Mouse (Mus musculus): ENCODE measurements around the gene Rhot2.
"Not testable (repeated sequence)": the region's sequence is repeated elsewhere in the genome, so short reads cannot be mapped to it uniquely, and the experiment has no call there.

Rhot2 gene

DNA sequence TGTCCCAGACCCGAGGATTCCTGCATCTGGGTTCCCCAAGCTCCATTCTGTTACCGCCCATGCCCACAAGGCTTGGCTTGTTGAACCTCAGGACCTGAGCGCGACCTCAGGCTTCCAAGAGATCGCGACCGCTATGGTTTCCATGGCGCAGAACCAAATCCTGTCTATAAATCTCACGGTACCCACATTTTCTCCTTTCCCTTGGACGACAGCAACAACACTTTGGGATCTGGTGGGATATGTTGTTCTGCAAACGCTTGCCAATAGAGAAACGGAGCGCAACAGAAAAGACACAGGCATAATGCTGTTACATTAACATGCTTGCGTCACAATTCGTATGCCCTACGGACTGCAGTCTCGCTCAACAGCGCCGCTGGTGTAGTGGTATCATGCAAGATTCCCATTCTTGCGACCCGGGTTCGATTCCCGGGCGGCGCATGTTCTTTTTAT is 30.1 kb upstream of the Rhot2 start, which contains the start of gene Mettl26:
Mettl26 (plus strand) TSS at position 354 of the 450 bp plus-strand sequence.
- no peak for DNase-seq (ENCODE audit: extremely low read depth, low read depth, low spot score)

DNA sequence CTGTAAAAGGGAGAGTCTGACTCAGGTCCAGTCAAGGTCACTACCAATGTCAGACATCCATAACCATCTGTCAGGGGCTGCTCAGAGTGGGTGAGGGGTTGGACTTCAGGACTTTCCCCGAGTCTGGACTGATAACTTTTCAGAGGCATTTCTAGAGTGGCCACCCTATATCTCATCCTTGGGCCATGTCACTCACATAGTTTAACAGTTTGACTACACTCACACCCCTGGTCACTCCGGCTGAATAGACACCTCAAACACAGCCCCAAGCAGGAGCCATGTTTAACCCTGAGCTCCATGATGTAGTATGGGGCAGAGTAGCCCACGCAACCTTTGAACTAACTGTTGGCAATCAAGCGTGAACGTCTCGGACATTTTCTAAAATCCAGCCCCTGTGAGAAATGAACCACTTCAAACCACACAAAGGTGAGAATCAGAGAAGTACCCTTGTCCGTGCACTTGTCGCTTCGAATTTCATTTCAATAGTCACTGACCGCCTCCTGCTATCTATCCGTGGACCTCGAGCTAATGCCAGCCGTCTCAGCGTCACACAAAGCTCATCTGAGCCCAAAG is 29.6 kb upstream of the Rhot2 start:
- DNase-seq (ENCODE audit: extremely low read depth, low read depth, low spot score) = no peak

DNA sequence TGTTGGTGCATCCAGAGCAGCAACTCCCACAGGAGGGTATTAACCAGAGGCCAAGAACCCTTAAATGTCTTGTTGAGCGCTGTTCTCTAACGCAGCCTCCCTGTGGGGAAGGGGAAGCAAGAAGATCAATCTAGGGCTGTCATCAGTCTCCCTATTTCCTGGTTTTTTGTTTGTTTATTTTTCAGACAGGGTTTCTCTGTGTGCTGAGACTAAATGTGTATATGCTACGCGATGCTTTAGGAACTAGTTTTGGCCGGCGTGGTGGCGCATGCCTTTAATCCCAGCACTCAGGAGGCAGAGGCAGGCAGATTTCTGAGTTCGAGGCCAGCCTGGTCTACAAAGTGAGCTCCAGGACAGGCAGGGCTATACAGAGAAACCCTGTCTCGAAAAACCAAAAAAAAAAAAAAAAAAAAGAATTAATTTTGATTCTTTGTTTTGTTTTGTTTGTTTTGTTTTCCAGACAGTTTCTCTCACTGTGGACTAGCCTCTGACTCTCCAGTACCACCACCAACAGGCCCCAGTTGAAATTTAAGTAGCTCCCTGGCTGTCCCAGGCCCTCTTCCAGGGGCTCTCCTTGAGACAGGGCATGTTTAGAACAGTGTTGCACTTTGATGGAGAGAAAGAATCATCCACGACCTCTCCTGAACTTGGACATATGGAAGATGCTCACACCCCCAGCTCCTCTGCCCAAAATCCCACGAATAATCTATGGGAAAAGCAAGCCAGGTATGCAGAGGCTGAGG is 28.9 kb upstream of the Rhot2 start:
- no peak for DNase-seq (ENCODE audit: extremely low read depth, low read depth, low spot score)

DNA sequence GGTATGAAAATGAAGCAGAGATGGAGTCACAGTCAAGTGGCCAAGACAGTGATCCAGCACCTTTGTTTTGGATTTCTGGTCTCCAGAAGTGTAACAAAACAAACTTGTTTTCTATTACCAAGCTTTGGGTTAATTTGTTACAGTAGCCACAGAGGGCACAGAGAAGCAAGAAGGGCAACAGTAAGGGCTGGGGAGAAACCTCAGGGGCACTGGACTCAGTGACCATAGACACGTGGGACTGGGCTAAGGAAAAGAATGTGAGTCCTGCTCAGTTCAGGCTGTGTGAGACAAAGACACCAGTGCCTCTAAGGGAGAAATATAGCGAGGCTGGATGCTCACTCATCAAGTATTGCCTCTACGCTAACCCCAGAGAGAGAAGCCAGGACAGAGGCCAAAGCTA is 28.0 kb upstream of the Rhot2 start:
- DNase-seq (ENCODE audit: extremely low read depth, low read depth, low spot score) = no peak

DNA sequence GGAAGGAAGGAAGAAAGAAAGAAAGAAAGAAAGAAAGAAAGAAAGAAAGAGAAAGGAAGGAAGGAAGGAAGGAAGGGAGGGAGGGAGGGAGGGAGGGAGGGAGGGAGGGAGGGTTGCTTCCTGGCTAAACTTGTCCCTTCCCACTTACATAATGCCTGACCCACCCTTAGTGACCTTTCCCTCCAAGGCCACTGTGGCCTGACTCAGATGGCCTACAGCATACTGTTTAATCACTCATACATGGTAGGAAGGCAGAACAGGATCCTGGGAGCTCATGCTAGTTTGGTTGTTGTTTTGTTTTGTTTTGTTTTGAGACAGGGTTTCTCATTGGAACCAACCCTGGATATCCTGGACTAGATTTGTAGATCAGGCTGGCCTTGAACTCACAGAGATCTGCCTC is 26.9 kb upstream of the Rhot2 start:
- not testable (repeated sequence) for DNase-seq (ENCODE audit: extremely low read depth, low read depth, low spot score)

DNA sequence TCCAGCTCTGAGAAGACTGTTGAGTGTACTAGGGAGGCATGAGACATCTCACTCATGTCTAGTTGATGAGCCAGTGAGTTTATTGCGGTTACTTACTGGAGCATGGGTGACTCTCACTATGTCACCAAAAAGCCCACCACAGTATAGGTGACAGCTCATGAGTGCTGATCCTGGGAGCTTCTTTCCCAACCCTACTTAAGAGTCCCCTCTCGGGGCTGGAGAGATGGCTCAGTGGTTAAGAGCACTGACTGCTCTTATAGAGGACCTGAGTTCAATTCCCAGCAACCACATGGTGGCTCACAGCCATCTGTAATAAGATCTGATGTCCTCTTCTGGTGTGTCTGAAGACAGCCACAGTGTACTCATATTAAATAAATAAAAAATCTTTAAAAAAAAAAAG is 25.3 kb upstream of the Rhot2 start:
- DNase-seq (ENCODE audit: extremely low read depth, low read depth, low spot score) = no peak

DNA sequence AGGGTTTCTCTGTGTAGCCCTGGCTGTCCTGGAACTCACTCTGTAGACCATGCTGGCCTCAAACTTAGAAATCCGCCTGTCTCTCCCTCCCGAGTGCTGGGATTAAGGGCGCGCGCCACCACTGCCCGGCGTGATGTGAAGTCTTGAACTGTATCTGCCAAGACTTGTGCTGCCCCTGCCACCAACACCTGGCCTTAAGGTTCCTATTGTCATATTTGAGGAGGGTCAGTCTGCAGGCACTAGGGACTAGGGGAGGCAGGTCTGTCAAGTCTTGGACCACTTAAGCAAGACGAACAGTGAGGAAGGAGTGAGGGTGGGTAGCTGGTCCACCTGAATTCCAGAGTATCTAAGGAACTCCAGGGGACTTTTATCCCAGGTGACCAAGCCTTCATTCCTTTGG is 24.8 kb upstream of the Rhot2 start:
- DNase-seq (ENCODE audit: extremely low read depth, low read depth, low spot score) = no peak

DNA sequence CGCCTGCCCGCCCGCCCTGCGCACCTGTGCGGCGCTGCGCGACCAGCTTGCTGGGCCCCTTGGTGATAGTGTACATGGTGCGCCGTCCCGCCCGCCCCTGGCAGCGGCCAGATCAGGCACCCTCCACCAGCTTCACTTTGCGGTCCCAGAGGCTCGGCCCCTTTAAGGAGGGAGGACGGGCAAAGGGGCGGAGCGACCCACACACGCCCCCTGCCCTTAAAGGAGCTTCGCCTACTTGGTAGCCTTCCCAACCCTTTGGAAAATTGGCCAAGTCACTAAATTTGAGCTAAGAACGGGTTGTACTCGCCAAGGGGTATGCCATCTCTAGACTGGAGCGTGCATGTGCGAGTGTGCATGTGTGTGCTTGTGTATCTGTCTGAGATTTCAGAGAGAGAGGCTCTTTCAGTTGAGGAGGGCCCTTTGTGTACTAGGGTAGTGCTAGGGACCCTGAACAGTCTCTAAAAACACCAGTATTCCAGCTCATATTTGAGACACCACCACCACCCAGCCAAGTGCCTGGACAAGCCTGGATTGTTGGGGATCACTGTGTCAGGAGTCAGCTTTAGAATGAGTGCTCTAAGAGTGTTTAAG is 24.0 kb upstream of the Rhot2 start, which contains the start of gene Mcrip2:
Mcrip2 (minus strand) TSS at position 164 of the 591 bp plus-strand sequence.
- DNase-seq (ENCODE audit: extremely low read depth, low read depth, low spot score) = peak; percentile 94

DNA sequence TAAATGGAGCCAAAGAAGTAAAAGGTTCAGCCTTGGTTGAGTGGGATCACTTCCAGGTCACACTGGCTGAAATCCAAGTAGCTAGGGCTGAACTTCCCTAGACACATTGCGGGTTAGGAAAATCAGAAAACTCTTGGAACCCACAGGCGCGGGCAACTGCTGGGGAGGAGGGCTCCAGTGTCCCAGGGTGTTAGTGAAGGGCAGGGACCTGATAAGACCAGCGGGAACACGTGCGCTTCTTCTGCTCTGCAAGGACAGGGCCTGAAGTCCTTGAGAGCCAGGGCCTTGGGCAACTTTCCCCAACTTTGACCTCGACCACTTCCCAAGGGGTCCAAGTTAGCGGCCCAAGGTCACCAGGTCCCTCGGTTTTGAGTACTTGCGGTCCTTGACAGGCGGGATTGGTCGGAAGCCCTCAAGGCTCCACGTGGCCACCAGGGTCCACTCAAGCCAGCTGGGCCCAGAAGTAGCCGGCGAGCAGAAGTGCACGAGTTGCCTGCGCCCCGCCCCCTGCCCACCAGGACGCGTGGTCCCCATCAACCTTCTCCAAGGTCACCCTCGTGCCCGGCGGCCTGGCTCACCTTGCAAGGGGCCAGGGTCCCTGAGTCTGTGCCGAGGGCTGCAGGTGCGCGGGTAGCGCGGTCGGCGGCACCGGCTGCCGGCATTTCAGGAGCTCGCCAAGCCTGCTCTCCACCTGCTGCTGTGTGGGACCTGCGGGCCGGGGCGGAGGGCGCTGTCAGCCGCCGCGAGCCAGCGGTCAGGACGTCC is 23.4 kb upstream of the Rhot2 start:
- DNase-seq (ENCODE audit: extremely low read depth, low read depth, low spot score) = no peak

DNA sequence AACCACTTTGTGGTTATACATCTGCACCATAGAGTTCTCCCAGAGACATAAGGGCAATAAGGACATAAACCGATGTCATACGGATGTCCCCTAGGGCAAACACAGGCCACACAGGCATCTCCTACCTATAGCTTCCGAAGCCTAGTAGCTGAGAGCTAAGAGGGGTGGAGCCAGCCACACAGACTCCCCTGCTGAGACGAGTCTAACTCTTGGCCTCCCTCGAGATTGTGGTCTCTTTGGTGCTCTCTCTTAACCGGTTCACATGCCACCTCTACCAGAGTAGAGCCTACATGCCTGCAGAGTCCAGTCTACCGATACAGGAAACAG is 22.8 kb upstream of the Rhot2 start:
- no peak for DNase-seq (ENCODE audit: extremely low read depth, low read depth, low spot score)

DNA sequence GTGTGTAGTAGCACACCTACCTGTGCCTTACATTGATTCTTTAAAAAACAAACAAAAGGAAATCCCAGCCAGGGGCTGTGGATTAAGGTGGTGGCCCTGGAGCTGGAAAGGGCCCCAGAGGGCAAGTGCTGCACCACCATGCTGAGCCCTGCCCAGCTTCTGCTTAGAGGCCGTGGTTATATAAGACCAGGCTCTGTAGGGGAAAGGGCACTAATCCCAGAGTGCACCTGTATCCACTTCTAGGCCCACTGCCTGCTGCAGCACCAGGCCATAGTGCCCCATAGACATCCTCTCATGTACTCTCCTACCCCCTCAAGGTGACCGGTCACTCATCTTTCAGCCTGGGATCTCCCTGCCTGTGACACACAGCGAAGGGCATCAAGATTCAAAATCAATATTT is 21.5 kb upstream of the Rhot2 start:
- no peak for DNase-seq (ENCODE audit: extremely low read depth, low read depth, low spot score)

DNA sequence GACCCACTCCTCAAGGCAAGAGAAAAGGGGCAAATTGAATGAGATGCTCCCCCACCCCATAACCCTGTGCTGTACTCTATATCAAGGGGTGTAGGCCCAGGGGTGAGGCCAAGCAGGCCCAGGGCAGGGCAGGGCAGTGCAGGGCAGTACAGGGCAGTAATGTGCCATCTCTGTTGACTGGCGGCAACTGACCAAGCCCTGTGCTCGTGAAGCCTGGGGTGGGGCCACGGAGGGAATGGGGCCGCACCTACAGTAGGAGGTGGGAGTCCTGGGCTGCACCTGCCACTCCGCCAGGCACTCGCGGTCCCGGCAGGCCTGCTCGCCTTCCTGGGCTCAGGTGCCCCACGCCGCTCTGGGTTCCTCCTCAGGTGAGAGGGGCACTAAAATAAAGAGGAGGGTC is 20.6 kb upstream of the Rhot2 start:
- no peak for DNase-seq (ENCODE audit: extremely low read depth, low read depth, low spot score)

DNA sequence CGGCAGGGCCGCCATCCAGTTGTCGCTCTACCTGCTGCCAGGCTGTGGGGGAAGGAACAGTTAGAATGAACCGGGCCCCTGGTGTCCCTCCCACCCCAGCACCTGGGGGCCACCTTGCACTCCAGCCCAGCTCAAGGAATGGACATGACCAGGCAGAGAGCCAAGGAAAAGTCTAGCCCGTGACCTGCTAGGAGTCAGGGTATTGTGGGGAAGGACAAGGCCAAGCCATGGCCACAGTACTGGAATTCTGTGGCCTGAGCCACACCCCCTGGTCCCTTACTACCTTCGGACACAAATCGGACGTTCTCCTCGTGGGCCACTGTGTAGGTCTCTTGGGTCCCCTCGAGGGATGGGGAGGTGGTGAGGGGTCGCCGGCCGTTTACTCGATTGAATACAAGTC is 19.7 kb upstream of the Rhot2 start:
- no peak for DNase-seq (ENCODE audit: extremely low read depth, low read depth, low spot score)

DNA sequence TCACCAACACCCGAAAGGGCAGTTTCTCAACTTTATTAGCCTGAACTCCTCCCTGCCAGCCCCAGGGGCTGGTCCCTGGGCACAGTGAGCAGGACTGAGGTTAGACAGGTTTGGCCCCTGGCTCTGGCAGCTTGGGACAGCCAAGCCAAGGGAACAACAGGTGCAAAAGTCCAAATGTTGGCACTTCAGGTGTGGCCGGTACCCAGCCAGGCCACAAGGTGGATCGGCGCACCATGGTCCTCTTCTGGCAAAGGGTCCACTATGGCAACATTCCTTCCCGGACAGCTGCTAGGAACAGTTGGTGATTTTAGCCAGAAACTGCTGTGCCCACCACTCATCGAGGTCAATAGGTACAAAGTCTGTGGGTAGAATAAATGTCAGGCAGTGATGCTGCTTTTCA is 19.0 kb upstream of the Rhot2 start:
- no peak for DNase-seq (ENCODE audit: extremely low read depth, low read depth, low spot score)

DNA sequence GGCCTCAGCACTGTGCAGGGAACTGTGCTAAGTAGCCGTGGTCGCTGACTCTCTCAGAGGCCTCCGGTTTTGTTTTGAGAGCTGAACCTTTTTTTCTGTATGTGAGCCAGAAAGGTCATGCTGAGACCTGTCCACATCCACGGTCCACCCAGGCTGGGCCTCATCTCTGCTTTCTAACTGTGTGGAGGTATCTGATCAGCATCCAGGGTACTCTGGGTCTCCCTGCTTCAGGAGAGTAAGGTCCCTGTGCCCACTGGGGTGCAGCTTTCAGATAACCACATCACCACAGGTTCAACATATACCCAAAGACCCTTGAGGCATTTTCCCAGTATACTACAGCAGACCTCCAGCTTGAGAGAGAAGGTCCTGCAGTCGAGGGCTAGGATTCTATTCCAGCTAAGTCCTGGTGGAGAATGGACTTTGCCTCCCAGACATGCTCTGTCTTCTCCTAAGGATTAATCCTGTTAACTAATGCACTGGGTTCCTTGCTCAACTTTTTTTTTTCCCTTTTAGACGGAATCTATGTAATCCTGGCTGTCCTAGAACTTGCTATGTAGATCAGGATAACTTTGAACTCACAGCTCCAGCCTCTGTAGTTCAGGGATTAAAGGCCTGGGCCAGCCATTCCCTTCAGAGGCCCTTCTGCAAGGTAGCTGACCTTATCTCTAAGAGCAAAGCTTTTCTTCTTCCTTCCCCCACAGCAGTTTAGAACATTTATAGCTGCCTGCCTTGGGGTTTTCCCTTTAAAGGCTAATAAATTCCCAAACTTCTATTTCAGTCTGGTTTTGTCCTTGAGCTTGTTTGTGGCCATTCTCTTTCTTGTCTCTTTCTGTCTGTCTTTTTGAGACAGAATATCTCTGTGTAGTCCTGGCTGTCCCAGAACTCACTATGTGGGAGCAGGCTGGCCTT is 17.3 kb upstream of the Rhot2 start:
- DNase-seq (ENCODE audit: extremely low read depth, low read depth, low spot score) = no peak

DNA sequence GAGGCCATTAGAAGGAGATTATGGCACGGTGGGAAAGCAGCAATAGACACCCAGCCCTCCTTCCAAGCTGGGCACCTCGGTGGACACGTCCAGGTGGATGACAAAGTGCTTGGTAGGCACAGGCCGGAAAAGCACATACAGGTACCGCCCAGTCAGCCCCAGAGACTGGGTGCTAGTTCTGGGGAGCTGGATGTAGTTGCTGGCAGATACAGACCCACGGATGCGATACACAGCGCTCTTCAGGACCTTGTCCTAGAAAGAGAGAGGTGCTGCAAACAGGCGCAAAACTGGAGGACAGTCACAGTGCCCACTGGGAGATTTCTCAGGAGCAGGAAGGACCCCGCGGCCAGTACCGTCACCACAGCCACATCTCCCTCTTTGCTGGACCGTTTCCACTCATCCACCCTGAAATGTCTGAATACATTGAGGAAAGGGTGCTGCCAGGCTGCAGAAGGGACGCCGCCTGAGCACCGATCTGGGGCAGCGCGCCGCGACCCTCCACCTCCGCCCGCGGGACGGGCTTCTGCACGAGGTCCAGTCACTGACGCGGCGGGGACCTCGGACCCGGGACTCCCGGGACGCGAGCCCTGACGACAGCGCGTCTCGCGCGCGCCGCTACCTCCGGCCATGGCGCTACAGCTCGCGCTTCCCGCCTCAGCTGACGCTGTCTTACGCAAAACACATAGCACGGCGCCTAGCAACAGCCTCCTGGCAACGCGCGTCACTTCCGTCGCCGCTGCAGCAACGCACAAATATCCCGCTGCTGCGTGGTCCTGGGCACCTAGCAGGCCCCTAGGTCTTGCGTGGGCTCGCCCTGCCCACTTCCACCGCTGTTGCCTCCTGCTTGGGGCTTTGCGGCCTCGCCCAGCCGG is 16.4 kb upstream of the Rhot2 start, which contains the start of gene Wdr90:
Wdr90 (minus strand) TSS at position 670 of the 872 bp plus-strand sequence.
- DNase-seq (ENCODE audit: extremely low read depth, low read depth, low spot score) = no peak

DNA sequence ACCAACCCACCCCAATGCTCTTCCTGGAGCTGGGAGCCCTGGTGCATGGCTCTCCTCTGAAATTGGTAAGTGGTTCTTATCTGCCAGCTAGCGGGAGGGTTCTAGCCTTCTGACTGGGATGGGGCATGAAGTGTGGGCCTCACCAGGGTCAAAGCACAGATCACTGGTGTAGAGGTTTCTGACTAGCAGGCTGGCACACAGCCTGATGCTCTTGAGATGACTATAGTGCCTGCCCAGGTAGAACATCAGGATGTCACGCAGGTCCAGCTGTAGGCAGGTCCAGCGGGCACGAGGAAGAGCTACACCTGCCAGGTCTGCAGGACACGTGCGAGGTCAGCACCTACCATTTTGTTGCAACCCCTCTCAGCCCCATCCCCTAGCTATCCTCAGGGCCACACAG is 15.6 kb upstream of the Rhot2 start:
- DNase-seq (ENCODE audit: extremely low read depth, low read depth, low spot score) = no peak

DNA sequence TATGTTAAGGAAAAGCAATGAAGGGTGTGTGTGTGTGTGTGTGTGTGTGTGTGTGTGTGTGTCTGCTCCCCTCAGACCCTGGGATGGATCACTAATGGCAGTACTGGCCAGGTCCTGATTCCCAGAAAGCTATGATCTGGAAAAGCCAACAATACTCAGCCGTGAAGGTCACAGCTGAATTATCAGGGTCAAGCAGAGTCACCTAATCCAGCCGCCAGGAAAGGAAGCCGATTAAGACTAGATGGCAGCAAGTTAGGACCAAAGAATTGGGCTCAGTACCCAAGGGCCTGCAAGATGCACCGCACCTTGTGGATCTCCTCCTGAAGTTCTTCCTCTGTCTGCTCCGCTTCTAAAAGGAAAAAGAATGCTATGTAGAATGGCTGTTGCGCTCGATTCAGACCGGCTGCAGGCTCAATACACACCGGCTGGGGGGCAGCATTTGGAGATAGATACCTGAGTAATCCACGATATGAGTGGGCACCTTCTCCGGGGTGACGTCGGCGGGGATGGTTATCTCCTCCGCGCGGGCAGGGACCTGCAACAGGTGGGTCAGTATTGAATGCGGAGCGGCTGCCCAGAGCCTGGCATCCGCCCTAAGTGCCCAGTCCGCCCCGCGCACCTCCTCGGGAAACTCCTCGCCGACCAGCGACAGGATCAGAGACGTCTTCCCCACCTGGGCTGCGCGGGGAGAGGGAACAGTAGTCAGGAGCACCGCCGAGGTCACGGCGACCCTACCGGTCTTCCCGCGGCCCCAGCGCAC is 835 bp downstream of the Rhot2 start:
- no peak for DNase-seq (ENCODE audit: extremely low read depth, low read depth, low spot score)

DNA sequence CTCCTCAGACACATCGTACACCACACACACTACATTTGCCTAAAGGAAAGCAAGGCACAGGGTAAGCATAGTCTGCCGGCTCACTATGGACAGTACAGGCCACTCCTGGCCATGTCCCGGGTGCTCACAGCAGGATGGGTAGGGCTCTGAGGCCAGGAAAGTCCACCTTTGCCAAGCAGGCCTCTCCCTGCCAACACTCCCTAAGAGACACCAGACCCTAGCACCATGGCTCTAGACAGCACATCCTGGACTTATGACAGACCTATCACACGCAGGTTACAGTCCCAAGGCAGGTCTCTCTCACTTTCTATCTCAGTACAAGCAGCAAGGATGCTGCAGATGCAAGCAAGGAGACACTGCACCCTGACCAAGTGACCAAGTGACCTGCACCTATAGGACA is 1.5 kb downstream of the Rhot2 start:
- DNase-seq (ENCODE audit: extremely low read depth, low read depth, low spot score) = no peak

Measured in fat pad, adult 2 months (tissue).